Mouse (Mus musculus) ES-E14 (cell line): Measurements from ENCODE around the gene Emsy.

Experiments used
- CHD2 ChIP-seq: IDR thresholded peaks from 2 replicates; pipeline ENCODE4 v1.6.1; 2014; ENCODE audit warnings: mild to moderate bottlenecking, low read depth, low read length, inconsistent platforms
- HCFC1 ChIP-seq: IDR thresholded peaks from 2 replicates; pipeline ENCODE4 v1.6.1; 2012; ENCODE audit warnings: low read length, inconsistent platforms, borderline replicate concordance; ENCODE audit not compliant: insufficient read depth
- MAFK ChIP-seq: IDR thresholded peaks from 2 replicates; pipeline ENCODE4 v1.6.1; 2014; ENCODE audit warnings: mild to moderate bottlenecking, low read depth, low read length, inconsistent platforms; ENCODE audit not compliant: insufficient read depth
- ZC3H11A ChIP-seq: IDR thresholded peaks from 2 replicates; pipeline ENCODE4 v1.6.1; 2012; ENCODE audit warnings: low read depth, mild to moderate bottlenecking, inconsistent platforms, low read length, borderline replicate concordance
- ZNF384 ChIP-seq: IDR thresholded peaks from 2 replicates; pipeline ENCODE4 v1.6.1; 2012; ENCODE audit warnings: low read depth, low read length, inconsistent platforms

DNA sequence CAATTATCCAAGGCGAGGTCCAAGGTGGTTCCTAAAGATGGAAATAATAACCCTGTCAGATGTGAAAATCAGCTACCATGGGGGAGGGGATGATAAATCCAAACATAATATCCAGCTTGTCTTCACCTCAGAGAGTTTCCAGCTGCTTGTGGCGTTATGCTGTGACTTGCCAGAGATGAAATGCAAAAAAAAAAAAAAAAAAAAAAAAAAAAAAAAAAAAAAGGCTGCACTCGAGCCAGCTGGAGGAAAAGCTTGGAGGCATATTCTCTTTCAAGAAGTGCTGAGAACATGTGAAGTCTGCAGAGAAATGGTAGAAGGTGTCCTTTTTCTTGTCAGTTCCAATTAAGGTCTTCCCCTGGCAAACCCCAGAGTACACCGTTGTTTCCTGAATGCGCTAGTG lies 8.6 kb upstream of the Emsy start:
- TF ChIP-seq ZNF384 (no peak), MAFK (no peak), ZC3H11A (no peak), CHD2 (no peak), HCFC1 (no peak)
